Mouse (Mus musculus) frontal cortex, postnatal 36 days (tissue): ENCODE measurements around the gene Aqp8.

Experiments used
- DNase-seq, 2 experiments: peaks; one replicate each; pipeline ENCODE4 v3.0.0; 2022; ENCODE audit warnings: low spot score in 2 of 2

The Aqp8 gene

GRCm38 (mm10) chr7:123462070-123462501 lies at the start of gene Aqp8:
Gene Aqp8, plus strand, starts transcription at chr7:123462291.
- no peak for DNase-seq

- DNase-seq = no peak
These were observed 45.3 kb upstream of the Aqp8 start for GRCm38 (mm10) chr7:123416803-123417202.

- no peak for DNase-seq
These were observed 44.4 kb upstream of the Aqp8 start for GRCm38 (mm10) chr7:123417661-123418060.

GRCm38 (mm10) chr7:123419984-123420383 lies 42.1 kb upstream of the Aqp8 start:
- no peak for DNase-seq

DNA sequence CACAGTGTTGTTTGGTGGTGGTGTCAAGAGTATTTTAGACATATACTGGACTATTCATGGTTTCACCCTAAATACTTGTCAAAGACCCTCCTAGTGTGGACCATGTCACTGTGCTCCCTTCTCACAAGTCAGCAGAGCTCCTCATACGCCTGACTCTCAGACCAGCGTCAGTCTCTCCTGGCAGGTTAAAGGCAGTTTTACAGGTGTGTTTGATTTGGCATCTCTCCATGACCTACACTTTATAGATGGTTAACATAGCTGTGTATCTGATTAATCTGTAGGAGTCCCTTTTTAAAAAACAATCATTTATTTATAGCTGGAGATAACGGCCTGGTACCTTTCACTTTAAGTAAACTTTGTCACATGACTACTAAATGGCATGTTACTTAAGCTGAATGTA lies 40.1 kb upstream of the Aqp8 start:
- DNase-seq = no peak

DNA sequence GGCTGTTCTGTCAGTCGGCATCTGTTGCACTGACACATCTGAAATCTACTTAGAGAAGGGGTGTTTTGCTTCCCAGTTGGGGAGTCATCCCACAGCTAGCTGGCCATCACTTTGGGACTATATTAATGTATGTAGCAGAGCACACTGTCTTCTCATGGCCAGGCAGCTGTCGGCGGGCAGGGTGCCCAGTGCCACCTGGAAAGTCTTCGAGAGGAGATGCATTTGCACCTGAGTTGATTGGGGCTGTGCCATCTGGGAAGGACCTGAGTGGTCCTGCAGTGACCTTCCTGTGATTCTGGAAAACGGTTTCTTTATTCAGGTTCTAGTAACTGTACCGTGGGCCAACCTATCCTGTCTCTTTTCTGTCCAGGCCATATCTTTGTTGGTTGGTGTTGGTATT lies 37.8 kb upstream of the Aqp8 start:
- no peak for DNase-seq

GRCm38 (mm10) chr7:123425134-123425757 lies 36.8 kb upstream of the Aqp8 start:
- no peak for DNase-seq

DNA sequence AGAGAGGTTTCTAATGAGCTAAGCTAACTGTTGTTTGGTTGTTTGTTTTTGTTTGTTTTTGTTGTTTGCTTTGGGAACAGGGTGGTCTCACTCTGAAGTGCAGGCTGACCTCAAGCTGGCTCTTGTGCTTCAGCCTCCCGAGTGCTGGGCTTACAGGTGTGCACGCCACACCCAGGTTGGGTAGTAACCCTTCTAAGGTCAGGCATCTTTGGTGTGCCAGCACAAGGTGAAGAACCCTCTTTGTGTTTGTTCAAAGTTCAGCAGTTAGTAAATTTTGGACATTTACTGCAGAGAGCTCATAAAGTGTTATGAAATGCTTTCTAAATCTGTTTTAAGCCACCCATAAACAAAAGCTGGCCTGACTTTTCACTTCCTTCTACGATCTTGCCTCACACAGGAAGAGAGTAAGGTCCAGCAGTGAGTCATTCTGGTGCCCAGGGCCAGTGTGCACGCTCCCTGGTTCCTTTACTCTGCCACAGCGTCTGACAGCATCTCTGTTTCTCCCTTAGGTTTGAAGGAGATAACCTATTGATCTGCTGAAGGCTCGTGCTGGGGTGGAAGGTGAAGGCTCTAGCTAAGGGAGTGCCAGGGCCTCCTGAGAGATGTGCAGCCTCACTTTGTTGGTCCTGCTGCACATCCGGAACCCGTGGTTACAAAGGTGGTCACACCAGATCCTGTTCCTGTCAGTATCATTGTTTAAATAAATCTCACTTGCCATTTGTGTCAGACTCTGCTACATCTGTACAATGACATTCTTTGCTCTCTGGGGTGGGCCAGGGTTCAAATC lies 32.3 kb upstream of the Aqp8 start:
- DNase-seq = no peak

- DNase-seq = no peak
These were observed 31.7 kb upstream of the Aqp8 start for GRCm38 (mm10) chr7:123430411-123430705.

- DNase-seq = no peak
These were observed 30.9 kb upstream of the Aqp8 start for GRCm38 (mm10) chr7:123431206-123431605.

- DNase-seq = no peak
These were observed 20.0 kb upstream of the Aqp8 start for GRCm38 (mm10) chr7:123442079-123442478.

DNA sequence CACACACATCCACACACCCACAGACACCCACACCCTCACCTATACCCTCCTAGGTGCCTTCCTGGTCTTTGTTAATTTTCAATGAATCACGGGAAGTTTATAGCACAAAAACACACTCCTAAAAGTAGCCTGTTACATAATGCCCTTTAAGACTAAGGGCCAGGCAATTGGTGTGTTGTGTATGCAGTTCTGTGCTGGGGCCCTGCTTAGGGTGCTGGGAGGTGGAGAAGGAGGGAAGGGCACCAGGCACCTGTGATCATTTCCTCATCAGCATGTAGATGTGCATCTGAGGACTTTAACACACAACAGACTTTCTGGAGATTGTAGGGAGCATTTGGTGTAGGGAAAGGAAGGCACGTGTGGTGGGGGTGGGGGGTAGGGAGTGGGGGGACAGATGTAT lies 13.3 kb upstream of the Aqp8 start:
- no peak for DNase-seq

GRCm38 (mm10) chr7:123449676-123450075 lies 12.4 kb upstream of the Aqp8 start:
- DNase-seq = no peak

- no peak for DNase-seq
These were observed 11.6 kb upstream of the Aqp8 start for GRCm38 (mm10) chr7:123450515-123450914.

DNA sequence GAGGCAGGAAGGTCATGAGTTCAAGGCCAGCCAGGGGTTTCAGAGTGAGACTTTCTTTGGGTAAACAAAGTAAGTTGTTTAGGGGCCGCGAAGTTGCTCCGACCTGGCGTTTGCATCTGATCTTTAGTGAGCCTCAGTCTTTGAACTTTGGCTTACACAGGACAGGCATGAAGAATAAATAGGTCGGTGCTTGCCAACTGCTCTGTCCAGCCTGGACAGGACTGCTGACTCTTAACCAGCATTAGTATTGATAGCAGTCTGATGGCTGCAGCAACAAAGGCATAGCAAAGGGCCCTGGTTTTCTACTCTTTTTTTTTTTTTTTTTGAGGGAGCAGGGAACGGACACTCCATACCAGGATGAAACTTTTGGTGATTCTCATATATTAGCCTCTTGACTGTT lies 9.5 kb upstream of the Aqp8 start:
- DNase-seq = no peak

DNA sequence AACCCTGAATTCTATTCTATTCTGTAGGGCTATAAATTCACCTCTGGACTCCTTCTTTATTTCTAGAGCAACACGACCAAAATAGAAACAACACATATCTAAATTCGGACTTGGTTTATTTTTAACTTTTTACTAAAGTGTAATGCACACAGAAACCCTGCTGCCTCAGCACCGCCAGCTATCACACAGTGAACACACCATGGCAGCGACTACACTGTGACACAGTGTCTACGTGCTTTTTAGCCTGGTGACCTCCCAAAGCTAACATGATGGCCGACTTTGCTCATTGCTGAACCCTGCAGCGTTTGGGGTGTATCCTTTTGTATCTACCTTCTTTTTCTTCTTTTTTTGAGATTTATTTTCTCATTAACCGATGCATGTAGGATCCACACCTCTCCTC lies 9.0 kb upstream of the Aqp8 start:
- no peak for DNase-seq

- DNase-seq = no peak
These were observed 7.0 kb upstream of the Aqp8 start for GRCm38 (mm10) chr7:123455088-123455487.

GRCm38 (mm10) chr7:123458309-123458708 lies 3.8 kb upstream of the Aqp8 start:
- no peak for DNase-seq

DNA sequence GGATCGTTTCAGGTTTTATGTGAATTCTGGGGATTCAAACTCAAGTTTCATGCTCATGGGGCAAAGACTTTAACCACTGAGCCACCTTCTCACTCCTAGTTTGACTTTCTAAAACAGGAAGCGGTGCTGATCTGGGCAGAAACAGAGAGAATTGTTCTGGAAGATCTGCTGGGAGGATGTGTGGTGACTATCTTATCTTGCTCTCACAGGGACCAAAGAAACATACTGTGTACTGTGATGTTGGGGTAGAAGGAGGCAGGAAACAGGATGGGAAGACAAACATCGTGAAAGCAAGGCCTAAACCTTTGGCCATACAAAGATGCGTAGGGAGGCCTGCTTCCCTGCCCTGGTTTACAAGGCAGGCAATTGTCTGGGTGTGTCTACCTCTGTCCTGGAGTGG lies 2.8 kb upstream of the Aqp8 start:
- DNase-seq = no peak

DNA sequence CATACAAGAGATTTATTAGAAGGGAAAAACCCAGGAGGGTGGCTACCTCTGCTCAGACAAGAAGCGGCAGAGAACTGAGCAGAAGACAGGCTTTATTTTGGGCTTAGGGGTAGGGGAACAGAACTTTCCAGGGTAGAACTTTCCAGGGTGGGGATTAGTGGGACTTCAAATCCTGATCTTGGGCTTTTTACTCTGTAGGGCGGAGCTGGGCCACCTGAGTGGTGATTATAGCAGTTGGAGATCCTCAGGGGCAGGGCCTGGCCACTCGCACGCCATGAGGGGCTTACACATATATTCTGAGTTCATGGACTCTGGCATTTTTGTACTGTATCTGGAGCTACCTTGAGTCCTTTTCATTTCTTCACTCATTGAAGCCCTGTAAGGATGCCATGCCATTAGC lies 775 bp upstream of the Aqp8 start:
- no peak for DNase-seq

GRCm38 (mm10) chr7:123463569-123463968 lies 1.5 kb downstream of the Aqp8 start:
- DNase-seq = no peak

DNA sequence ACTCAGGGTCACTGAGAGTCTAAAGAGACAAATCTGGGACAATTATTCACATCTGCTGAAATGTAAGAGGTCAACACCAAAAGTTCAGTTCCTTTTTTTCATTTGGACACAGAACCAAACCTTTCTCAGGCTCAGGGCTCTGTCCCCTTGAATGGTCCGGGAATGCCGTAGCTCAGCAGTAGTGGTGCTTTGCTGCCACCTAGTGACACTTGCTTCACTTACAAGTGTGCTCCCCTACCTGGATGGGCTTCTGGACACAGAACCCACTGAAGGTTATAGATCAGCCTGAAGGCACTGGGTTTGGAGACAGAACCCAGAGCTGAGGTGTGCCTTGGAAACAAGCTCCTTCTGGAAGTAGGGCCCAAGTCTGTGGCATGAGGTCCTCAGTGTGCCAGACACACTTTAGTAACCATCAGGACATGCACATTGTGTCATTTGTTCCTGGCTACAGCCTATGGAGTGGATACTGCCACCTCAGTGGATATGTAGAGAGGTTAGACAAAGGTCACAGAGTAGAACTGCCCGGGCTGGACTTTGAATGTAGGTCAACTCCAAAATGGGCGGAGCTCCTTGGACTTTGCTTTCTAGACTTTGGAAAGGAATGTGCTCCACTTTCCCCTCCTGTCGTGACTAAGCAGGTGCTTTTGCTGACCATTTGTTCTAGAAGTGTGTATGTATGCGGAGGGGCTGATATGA lies 3.7 kb downstream of the Aqp8 start:
- peak; percentile 68 to 75 for DNase-seq

DNA sequence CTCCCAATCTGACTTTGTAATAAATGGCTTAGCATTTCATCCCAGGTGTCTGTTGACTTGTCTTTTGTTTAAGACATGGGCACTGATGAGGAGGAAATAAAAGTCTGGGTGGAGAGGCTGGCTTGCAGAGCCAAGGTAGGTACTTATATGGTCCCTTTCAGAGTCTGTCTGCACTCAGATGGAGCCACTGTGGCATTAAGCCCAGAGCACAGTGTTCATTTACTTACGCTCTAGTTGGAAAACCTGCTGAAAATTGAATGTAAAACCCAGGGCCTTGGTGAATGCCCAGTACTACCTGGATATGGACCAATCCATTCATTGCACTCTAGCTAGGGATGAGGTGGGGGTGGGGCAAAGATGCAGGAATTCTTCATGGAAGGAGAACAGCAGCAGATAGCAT lies 5.9 kb downstream of the Aqp8 start:
- no peak for DNase-seq
